Mouse (Mus musculus) T-helper 2 cell (primary cell): ENCODE data around the gene Rnf38.

Experiments
- in situ Hi-C: fragments of 300-600 bp; cut with MboI, MseI; formaldehyde crosslinking; loops from one replicate; pipeline ENCODE4 v1.15.1; 2025; ENCODE audit warnings: high pct_unique_total_duplicates

Rnf38 gene

DNA sequence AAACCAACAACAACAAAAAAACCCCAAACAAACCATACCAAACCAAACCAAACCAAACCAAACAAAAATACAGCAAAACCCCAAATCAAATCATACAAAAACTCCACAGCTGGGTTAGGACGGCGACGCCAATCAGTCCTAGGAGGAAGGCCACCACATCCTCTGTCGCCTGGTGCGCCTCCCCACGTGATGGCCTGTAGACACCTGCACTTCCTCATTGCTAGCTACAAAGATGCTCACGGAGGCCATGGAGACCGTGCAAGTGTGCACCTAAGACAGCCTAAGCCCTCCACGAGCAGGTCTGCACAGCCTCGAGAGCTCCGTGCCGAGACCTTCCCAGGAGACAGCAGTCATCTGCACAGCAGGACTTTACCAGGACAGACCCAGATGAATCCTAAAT is 106.8 kb downstream of the Rnf38 start:
- in situ Hi-C loops, result no loop called here

DNA sequence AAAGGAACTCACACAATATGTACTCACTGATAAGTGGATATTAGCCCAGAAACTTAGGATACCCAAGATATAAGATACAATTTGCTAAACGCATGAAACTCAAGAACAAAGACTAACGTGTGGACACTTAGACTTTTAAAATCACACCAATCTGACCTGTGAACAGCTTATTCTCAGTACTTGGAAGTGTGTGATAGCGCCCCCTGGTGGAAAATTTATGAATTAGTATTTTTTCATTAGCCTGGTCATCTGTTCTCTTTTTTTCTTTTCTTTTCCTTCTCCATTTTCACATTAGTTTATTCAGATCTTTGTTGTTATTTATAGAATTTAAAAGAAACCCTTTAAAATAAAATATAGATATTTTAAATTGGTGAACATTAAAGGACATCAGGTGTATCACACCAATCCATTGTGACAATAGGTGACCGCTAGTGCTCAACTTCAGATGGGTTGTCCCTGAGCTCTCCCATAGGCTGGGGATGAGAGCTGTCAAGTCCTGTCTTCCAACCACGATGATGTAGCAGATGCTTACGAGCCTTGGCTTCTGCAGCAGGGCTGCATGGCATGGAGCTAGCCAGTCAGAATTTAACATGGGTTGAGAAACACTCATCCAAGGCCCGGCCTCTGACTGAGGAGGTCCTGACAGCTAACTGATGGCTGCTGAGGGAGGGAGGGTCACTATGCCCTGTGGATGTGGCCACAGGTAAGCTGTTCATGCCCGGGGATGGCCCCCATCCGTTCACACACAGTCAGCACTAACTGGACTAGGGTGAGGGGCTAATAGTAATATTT is 114.0 kb downstream of the Rnf38 start:
- in situ Hi-C loops, result no loop called here

DNA sequence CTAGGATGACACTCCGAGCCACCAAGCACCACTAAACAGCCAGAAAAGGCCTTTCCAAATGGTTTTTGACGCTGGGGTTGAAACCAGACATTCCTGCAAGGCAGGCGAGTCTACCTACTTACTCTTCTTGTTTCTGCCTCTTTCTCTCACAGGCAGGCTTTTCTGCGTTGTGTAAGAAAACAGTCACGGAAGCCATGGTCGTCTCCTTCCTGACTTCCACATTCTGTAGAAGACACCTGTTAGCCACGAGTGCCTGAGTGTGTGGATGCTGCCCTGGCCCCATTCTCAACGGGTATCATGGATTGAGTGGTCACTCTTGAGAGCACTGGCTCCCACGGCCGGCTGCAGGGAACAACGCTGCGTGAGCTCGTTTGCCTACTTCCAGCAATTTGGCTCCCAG is 118.5 kb downstream of the Rnf38 start:
- in situ Hi-C loops, result no loop called here

DNA sequence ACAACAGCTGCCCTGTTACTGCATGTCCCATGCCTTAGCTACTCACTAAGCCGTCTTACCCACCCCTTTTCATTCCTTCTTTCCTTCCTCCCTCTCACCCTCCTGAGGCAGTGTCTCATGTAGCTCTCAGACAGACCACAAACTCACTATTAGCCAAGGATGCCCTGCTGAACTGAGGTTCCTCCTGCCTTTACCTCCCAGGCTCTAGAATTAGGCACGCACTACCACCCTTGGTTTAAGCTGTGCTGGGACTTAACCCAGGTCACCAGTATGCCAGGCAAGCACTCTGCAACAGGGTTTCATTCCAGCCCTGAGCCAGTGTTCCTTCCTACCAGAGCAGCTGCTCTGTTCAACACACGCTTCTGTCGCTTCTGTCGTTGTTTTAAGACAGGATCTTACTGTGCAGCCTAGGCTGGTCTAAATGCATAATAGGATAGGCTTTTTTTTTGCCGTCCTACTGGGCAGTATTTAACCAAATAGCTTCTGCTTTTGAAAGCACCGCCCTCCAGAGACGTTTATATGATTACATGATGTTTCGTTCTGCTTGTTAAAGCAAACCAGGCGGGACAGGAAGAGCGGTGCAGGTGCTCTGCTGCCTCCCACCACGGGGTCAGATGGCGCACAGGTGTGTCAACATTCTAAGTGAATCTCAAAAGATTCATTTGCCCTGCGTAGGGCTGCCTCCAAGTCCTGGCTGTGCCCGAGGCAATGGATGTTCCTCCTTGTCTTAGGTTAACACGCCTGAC is 120.0 kb downstream of the Rnf38 start:
- in situ Hi-C loops, result loop anchor here (5.0 kb wide), 1 partner anchor 41 kb away; no protein-coding TSS in a partner anchor

DNA sequence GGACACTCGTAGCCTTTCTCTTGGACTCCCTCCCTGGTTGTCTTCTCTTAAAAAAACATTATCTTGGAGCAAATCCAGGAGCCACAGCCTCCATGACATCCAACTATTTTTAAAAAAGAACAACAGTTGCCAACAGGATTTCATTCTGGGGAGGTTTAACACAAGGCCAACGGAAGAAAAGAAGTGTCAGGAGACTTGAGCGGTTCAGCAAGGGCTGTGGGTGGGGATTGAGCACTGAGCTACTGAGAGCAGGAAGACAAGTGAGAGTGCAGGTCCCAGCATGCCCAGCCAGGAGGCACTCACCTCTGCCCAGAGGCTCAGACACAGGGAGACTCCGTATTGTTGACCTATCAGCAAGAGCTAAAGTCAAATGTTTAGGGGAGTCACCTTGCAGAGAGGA is 120.8 kb downstream of the Rnf38 start:
- in situ Hi-C loops, result loop anchor here (5.0 kb wide), 1 partner anchor 40 kb away; no protein-coding TSS in a partner anchor

DNA sequence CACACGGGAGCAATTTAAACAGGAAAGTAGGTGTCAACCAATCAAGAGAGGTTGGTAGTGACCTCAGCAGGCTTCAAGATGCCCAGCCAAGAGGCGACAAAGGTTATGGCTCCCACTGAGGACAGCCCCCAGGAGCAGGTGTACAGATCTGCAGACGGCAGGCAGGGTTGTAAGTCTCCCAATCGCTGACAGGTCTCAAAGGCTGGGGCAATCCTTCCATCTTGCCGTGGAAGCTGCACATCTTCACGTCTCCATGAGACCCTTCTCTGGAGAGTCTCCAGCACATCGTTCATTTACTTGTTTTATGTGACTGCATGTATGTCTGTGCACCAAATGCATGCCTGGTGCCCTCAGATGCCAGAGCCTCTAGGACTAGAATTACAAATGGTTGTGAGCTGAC is 122.8 kb downstream of the Rnf38 start:
- in situ Hi-C loops, result loop anchor here (5.0 kb wide), 1 partner anchor 38 kb away; no protein-coding TSS in a partner anchor

DNA sequence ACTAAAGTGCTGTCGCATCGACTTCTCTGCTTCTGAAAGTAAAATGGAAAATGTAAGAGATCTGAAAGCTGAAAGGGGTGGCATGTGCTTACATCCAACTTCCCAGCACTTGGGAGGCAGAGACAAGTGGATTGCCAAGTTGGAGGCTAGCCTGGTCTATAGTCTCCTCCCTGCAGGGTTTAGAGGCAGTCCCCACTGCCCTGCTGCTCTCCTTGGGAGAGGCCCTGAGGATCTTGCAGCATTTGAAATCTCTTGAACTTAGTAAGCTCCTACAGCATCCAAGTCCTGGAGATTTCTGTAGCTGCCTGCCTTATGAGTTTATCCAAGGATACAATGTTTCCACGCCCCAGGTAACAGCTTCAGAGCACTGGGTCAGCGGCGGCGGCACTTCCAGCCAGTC is 125.3 kb downstream of the Rnf38 start:
- in situ Hi-C loops, result no loop called here

DNA sequence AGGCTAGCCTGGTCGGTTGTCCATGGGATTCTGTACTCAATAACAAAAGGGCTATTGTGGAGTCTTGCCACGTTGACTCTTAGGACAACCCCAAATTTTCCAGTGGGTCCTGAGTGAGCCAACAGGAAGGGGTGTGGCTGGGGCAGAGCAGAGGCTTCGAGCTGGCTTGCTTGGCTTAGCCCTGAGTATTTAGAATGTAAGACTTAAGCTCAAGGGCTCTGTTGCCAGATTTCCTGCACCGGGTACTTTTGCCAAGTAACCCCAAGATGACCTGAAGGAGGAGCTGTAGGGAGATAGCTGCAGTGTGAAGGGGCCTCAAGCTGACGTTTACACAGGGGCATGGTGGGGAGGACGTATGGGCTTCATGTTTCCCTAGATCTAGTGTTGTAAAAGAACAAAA is 126.2 kb downstream of the Rnf38 start:
- in situ Hi-C loops, result no loop called here

DNA sequence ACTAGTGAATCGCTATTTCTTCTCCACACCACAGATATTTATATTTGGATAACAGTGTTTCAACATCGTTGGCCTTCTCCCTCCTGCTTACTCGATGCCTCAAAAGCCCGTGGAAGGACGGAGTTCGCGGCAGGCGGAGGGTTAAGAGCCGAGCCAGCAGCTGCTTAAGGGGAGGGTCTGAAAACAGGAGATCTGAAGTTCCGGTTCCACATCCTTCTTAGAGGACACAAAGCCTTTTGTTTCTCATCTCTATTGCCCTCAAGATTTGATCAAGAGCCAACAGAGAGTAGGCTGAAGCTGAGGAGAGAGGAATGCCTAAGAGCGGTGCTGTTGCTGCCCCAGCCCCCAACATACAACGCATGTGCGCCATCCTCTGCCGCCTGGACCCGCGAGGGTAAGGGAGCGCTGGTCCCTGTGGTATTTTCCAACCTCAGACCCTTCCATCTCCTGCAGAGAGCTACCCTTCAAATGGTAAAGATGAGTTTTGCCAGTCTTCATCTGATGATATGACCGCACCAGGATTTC is 127.2 kb downstream of the Rnf38 start:
- in situ Hi-C loops, result no loop called here

DNA sequence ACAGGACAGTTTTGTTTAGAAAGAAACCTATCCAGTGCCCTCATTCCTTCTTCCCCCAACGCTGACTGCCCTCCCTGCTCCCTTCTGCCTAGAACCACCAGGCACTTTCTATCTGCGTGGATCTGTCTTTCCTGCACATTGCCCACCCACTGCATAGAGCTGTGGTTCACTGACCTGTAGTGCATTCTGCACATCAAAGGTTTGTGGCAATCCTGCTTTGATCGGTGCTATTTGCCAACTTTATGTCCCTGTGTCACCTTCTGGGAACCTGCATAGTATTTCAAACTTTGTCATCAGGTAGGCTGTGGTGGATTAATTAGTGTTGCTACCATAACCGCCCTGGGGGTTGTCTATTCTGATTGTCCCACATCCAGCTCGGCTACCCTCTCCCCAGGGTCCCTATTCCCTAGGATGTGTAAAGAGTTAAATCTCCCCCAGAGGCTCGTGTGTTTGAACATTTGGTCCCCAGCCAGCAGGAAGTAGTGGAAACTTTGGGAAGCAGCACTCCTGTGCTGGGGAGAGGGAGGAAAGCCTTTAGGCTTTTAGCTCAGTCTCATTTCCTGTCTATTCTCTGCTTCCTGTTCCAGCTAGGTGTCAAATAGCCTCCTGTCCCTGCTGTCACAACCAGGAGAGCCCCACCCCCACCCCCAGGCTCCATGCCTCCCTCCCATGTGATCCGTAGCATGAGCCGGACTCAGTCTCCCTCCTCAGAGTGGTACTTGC is 129.2 kb downstream of the Rnf38 start:
- in situ Hi-C loops, result no loop called here

DNA sequence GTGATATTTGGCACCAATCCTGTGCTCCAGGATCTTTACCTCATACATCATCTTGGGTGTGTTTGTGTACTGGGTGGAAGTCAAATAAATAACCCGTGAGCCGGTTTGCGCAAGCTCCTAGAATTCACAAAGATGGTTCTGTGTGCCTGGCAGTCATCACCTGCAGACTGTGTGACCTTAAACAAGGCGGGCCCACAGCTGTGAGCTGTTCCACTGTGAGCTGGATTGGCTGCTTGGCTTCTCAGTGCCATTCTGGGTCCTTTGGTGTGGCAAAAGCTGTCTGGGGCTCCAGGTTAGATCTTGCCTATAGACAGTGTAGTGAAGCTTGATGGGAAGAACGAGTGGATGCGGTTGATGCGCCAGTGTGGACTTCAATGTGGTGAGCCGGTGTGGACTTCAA is 130.0 kb downstream of the Rnf38 start:
- in situ Hi-C loops, result no loop called here

DNA sequence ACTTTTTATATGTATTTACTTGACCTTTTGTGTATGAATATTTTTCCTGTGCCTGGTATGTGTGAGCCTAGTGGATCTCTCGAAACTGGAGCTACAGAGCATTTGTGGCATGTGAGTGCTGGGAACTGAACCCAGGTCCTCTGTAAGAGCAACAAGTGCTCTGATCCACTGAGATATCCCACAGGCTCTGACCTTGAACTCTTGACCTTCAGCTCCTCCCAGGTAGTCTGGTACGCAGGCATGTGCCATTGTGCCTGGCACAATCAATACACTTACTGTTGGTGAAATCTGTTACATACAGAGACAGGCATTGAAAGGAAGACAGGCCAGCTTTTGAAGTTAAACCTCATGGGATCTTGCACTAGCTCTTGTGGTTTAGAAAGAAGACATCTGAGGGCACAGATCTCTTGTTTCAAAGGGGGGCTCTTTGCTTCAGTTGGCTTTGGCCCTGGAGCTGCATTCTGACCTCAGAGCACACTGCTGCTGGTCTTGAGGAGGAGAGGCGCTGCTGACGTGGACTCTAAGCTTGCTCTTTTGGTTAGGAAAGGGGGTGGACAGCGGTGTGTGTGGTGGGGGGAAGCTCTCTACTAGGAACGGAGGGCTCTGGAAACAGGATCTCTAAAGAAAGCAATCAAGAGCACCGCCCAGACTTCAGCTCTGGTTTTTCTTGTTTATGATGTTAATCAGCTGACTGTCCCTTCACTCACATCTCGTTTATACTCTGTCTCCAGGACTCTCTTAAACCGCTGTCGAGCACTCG is 135.8 kb downstream of the Rnf38 start:
- in situ Hi-C loops, result no loop called here

DNA sequence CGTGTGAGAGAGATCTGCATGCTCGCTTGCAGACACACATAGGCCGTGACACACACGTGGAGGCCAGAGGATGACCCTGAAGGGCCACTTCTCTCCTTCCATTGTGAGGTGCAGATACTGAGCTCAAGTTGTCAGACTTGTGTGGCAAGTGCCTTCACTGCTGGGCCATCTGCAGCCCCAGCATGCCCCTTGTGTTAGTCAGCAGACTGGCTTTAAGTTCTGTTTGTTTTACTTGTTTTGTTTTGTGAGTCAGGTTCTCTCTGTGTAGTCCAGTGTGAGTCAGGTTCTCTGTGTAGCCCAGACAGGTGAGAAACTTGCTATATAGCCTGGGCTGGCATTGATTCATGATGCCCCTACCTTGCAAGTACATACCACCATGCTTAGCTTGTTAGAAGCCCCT is 139.1 kb downstream of the Rnf38 start:
- in situ Hi-C loops, result no loop called here

DNA sequence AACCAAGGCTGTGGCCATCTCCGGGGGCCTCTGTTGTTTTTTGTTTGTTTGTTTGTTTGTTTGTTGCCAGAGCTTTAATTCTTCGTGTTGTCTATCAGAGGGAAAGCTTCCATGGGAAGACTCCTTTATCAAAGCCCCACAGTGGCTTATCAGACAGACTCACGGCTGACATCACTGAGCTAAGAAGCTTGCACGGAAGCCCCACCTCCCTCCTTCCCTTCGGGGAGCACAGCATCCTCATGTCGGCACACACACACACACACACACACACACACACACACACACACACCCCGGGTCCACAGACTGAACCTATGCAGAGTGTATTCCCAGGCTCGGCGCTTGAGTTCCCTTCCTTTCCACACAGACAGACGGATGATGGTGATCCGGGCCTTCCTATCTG is 141.2 kb downstream of the Rnf38 start:
- in situ Hi-C loops, result no loop called here

DNA sequence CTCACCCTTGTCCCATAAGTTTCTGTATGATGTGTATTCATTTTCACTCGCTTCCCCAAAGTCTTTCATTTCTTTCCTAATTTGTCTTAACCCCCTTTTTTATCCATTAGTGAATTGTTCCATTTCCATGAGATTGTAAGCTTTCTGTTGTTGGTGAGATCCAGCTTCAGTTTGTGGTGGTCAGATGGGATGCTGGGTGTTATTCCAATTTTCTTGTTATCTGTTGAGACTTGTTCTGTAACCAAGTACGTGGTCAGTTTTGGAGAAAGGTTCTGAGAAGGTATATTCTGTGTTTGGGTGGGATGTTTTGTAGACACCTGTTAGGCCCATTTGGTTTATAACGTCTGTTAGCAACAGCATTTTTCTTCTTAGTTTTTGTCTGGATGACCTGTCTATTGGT is 148.0 kb downstream of the Rnf38 start:
- in situ Hi-C loops, result no loop called here

DNA sequence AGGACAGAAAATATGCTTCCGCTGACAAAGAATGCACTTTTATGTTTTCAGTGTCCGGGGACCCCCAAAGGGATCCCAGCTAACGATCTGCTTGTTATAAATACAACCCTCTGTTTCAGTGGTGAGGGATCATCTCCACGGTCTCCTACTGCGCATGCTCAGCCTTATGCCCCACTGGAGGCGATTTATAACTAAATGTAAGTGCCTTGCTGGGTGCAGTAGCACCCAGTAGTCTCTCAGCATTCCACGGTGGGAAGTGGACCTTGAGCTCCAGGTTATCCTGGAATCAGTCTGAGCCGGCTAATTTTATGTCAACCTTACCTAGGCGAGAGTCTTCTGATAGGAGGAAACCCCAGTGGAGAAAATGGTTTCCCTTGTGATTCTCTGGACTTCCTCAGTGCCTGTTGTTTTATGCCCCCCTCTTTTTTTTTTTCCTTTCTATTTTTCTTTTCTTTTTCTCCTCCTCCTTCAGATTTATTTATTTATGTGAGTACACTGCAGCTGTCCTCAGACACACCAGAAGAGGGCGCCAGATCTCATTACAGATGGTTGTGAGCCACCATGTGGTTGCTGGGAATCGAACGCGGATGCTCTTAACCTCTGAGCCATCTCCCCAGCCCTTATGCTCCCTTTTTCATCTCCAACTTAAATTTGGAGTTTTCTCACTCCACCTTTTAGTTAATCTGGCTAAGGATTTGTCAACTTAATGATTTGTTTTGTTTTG is 148.8 kb downstream of the Rnf38 start:
- in situ Hi-C loops, result no loop called here

DNA sequence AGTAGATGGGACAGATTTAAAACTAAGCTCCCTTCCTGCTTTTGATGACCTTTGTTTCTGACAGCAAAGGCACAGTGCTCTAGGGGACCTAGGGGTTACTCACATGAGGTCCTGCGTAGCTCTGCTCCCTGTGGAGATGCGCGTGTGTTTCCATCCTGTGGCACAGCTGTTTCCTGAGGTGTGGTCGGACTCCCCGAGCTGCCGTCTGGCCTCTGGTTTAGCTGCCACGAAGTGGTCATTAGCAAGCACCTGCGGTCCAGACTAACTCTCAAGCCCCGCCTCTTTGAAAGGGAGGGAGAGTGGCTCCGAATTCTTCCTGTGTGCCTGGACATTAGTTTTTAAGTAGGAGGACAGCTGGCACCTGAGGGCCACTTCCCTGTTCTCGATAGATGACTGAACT is 149.6 kb downstream of the Rnf38 start, which contains the start of gene Gne:
Gne (minus strand) TSS at position 233 of the 400 bp plus-strand sequence.
- in situ Hi-C loops, result no loop called here

DNA sequence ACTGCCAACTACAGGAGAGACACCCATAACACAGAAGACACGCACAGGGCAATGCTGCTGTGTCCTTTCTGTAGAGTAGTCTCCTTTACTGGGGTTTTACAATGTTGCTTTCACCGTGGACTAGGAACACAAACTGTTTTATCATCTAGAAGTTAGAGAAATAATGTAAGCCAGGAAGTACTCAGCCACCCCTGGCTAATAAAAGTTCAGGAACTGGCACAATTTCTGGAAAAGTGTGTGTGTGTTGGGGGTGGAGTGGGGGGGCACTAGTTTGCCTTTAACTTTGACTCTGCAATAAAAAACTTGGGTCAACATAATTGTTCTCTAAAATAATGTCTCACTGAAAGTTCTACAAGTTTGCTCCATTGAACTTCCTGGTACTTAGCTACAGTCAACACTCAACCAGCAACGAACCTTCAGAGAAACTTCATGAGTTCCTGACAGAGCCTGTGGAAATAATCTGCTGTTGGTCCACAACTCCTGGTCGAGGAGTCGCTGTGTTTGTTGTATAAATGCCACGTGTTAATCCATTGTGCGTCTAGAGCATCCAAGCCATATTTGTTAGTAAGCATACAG is 155.1 kb downstream of the Rnf38 start:
- in situ Hi-C loops, result no loop called here
